Mouse (Mus musculus) midbrain, embryonic 14.5 days (tissue): Measurements from ENCODE around the gene Slc24a3. TPM values are rescaled to one million over a fixed set of nuclear protein-coding genes. Genes with fewer than 3 reads are reported as not detected.

ENCODE experiments used
- ATAC-seq: fragments of 200-750 bp; cut with Nextera tagmentation; 2 replicates; pipeline ENCODE4 v1.8.0; 2017; ENCODE audit warnings: moderate number of reproducible peaks, moderate library complexity; ENCODE audit not compliant: low FRiP score, low TSS enrichment
- DNase-seq: peaks from one replicate; pipeline ENCODE4 v3.0.0-alpha.2; 2015
- H3K27ac ChIP-seq: fragments of 300-500 bp; sonication (generic); replicated peaks from 2 replicates; pipeline ENCODE4 v1.5.1; 2014; ENCODE audit warnings: mild to moderate bottlenecking, low read depth, low read length, moderate library complexity
- H3K27me3 ChIP-seq: fragments of 300-500 bp; sonication (generic); 2 replicates; pipeline ENCODE4 v1.6.1; 2014; ENCODE audit warnings: low read length, control low read depth, mixed read lengths; ENCODE audit not compliant: control insufficient read depth, insufficient read depth
- H3K36me3 ChIP-seq: fragments of 300-500 bp; sonication (generic); 2 replicates; pipeline ENCODE4 v1.6.1; 2014; ENCODE audit warnings: low read length, control low read depth; ENCODE audit not compliant: control insufficient read depth, insufficient read depth
- H3K4me1 ChIP-seq: fragments of 300-500 bp; sonication (generic); 2 replicates; pipeline ENCODE4 v1.6.1; 2014; ENCODE audit warnings: mild to moderate bottlenecking, antibody characterized with exemption, low read length, control low read depth; ENCODE audit not compliant: control insufficient read depth, insufficient read depth
- H3K4me2 ChIP-seq: fragments of 300-500 bp; sonication (generic); 2 replicates; pipeline ENCODE4 v1.6.1; 2014; ENCODE audit warnings: mild to moderate bottlenecking, low read length, moderate library complexity
- H3K4me3 ChIP-seq: fragments of 300-500 bp; sonication (generic); replicated peaks from 2 replicates; pipeline ENCODE4 v1.5.1; 2014; ENCODE audit warnings: low read depth, low read length
- H3K9ac ChIP-seq: fragments of 300-500 bp; sonication (generic); replicated peaks from 2 replicates; pipeline ENCODE4 v1.6.1; 2014; ENCODE audit warnings: mild to moderate bottlenecking, low read length, moderate library complexity
- H3K9me3 ChIP-seq: fragments of 300-500 bp; sonication (generic); 2 replicates; pipeline ENCODE4 v1.6.1; 2016; ENCODE audit warnings: low read length, control low read depth, mixed read lengths; ENCODE audit not compliant: control insufficient read depth
- WGBS: fragments of 180-500 bp; shearing (Covaris S2); extraction: QIAGEN DNeasy Blood & Tissue Kit; methylation state at CpG from one replicate; pipeline ENCODE4 v1.1.7; 2014; 5-methylcytosine and 5-hydroxymethylcytosine counted together
- polyA plus RNA-seq: library from polyadenylated mRNA; unstranded; fragments of >200 nt; fragmentation: Nextera tagmentation; extraction: Ambion mirVana; gene quantifications from 2 replicates; pipeline ENCODE4 v1.2.1, GENCODE M21; 2014

The Slc24a3 gene
- polyA plus RNA-seq, result 13.1 and 14.4 TPM in 2 replicates

DNA sequence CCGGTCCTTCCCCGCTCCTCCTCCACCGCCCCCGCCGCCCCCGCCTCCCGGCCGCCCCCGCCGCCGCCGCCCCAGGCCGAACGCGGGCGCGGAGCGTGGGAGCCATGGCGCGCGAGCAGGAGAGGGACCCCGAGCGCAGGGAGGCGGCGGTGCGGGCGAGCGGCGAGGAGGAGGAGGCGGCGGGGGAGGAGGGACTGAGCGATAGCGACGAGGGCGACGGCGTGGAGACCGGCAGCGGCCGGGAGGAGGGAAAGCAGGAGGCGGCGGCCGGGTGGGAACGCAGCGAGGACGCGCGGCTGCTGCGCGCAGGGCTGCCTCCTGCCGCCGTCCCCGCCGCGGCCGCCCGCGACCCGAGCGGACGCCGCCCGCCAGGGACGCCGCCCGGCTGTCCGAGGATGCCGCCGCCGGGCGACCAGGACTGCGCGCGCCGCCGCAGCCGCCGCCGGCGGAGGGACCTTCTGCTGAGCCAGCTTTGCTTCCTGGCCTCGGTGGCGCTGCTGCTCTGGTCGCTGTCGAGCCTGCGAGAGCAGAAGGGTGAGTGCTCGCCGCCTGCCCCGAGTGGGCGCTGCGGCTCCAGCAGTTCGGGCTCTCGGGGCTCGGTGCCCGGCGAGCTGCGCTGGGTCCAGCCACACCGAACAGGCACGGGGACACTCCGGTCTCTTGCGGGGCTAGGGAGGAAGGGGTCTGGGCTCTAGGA, at the start of gene Slc24a3:
TSS of gene Slc24a3 (plus strand) at position 91 of the 697 bp plus-strand sequence.
- Histone ChIP-seq H3K4me2 (peak within 1 kb of the TSS; percentile 87), H3K4me3 (peak within 1 kb of the TSS; percentile 69), H3K27me3 (no peaks in the 10 kb centered on the region), H3K36me3 (no peaks in the 10 kb centered on the region), H3K9ac (peak within 1 kb of the TSS; percentile 85), H3K27ac (peak within 1 kb of the TSS; percentile 94), H3K9me3 (no peaks in the 10 kb centered on the region), H3K4me1 (peaks cover 12% of the 10 kb centered on the region)
- WGBS, result under 1% methylated on average over 92 of the region's 100 CpGs
- DNase-seq, result peak; percentile 89
- peak; percentile 87 for ATAC-seq

DNA sequence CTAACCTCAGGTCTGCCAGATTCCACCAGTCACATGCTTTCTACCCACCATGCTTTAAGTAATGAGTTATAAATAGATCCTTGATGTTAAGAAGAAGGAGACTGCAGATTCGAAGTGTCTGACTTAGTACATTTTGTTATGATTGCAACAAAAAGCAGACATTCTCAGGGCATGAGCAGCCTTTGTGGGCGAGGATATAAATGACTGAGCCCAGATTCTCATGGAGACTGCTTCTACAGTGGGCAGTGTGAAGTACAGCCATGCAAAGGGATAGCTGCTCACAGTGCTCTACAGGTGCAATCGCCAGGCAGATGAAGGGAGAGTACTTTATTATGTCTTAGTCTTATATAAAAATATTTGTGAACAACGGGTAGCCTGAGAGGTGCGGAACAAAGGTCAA, 49.8 kb upstream of the Slc24a3 start:
- 91% methylated on average over 5 of the region's 5 CpGs for WGBS
- Histone ChIP-seq H3K4me1 (no peaks in the 10 kb centered on the region), H3K27ac (no peak overlapping the region), H3K27me3 (no peaks in the 10 kb centered on the region), H3K4me3 (no peak overlapping the region), H3K9ac (no peak overlapping the region), H3K36me3 (no peaks in the 10 kb centered on the region), H3K9me3 (no peaks in the 10 kb centered on the region), H3K4me2 (no peak overlapping the region)
- DNase-seq (no peak), ATAC-seq (no peak)

DNA sequence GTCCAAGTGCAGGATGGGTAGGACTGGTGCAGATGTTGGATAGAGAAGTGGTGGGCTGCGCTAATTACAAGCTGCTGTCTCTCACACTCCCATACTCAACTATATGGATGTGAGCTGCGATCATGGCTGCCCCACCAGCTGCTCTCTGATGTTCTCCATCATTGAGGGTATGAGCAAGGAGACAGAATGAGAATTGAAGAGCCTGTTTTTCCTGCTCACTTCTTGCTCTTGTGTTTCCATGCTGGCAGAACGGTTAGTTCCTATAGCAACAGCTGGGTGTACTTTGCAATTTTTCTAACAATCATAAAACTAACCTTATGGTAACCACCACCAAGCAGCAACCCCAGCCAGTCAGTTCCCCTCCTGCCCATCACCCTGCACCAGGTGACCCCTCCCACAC, 39.8 kb upstream of the Slc24a3 start:
- Histone ChIP-seq H3K4me1 (no peaks in the 10 kb centered on the region), H3K9ac (no peak overlapping the region), H3K27ac (no peak overlapping the region), H3K4me3 (no peak overlapping the region), H3K27me3 (no peaks in the 10 kb centered on the region), H3K4me2 (no peak overlapping the region), H3K9me3 (no peaks in the 10 kb centered on the region), H3K36me3 (no peaks in the 10 kb centered on the region)
- DNase-seq, result no peak
- 87% methylated on average over 3 of the region's 3 CpGs for WGBS
- no peak for ATAC-seq

DNA sequence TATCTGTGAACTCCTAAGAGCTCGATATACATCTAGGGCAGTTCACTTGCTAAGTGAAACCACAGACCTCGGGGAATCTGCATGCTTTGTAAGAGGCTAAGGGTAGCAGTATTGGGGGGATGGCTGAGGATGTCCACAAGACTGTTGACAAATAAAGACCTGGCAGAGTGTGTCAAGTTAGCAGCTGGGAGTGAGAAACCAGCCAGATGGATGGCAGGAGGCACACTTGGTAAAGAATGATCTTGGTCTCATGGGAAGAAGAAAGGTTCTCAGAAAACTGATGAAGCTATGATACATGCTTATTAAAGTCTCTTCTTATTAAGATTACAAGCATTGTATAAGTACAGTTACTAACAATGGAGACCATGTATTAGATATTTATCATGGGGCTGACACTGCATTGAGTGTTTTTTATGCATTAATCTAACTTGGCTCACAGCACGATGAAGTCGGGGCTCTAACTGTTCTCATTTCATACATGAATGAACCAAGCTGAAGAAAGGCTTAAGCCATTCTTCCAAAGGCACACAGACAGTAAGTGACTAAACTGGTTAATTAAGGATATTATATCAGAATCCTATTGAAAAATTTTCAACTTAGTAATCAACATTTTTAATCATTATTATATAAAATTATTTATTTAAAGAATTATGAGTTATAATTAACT, 30.8 kb upstream of the Slc24a3 start:
- WGBS, result 65% methylated on average over 4 of the region's 4 CpGs
- DNase-seq, result peak; percentile 9
- no peaks in the 10 kb centered on the region for H3K36me3 ChIP-seq
- H3K9me3 ChIP-seq, result no peaks in the 10 kb centered on the region
- no peaks in the 10 kb centered on the region for H3K4me1 ChIP-seq
- no peak overlapping the region for H3K4me2 ChIP-seq
- no peak overlapping the region for H3K27ac ChIP-seq
- H3K27me3 ChIP-seq, result no peaks in the 10 kb centered on the region
- no peak for ATAC-seq
- no peak overlapping the region for H3K9ac ChIP-seq
- no peak overlapping the region for H3K4me3 ChIP-seq

DNA sequence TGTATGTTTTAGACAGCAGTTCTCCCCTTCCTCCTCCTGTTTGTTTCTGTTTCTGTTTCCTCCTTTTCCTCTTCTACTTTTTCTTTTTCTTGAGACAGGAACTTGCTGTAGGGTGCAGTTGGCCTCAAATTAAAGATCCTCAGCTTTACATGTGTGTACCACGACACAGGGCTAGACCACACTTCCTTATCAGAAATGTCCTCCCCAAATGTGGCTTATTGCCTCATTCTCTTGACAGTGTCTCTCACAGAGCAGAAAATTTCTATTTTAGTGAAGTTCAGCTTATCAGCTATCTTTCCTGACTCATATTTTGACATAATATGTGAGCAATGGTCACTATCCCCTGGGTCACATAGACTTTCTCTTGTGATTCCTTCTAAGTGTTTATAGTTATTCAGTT, 17.1 kb upstream of the Slc24a3 start:
- H3K4me1 ChIP-seq, result no peaks in the 10 kb centered on the region
- H3K4me2 ChIP-seq, result no peak overlapping the region
- no peak overlapping the region for H3K9ac ChIP-seq
- ATAC-seq (no peak), DNase-seq (no peak)
- H3K9me3 ChIP-seq, result no peaks in the 10 kb centered on the region
- no peaks in the 10 kb centered on the region for H3K36me3 ChIP-seq
- no peak overlapping the region for H3K4me3 ChIP-seq
- H3K27ac ChIP-seq, result no peak overlapping the region
- WGBS, result 93% methylated on average over 1 of the region's 1 CpGs
- H3K27me3 ChIP-seq, result no peaks in the 10 kb centered on the region

- H3K4me2 ChIP-seq, result no peak overlapping the region
- no peaks in the 10 kb centered on the region for H3K9me3 ChIP-seq
- H3K36me3 ChIP-seq, result no peaks in the 10 kb centered on the region
- no peak overlapping the region for H3K9ac ChIP-seq
- no peak overlapping the region for H3K27ac ChIP-seq
- ATAC-seq (no peak), DNase-seq (no peak)
- no peaks in the 10 kb centered on the region for H3K27me3 ChIP-seq
- 85% methylated on average over 3 of the region's 3 CpGs for WGBS
- no peaks in the 10 kb centered on the region for H3K4me1 ChIP-seq
- H3K4me3 ChIP-seq, result no peak overlapping the region
Measured at GRCm38 (mm10) chr2:145150821-145151220, 16.7 kb upstream of the Slc24a3 start.

GRCm38 (mm10) chr2:145152281-145152680, 15.3 kb upstream of the Slc24a3 start:
- no peaks in the 10 kb centered on the region for H3K9me3 ChIP-seq
- no peak overlapping the region for H3K4me3 ChIP-seq
- H3K4me1 ChIP-seq, result no peaks in the 10 kb centered on the region
- ATAC-seq, result no peak
- H3K36me3 ChIP-seq, result no peaks in the 10 kb centered on the region
- no peak overlapping the region for H3K9ac ChIP-seq
- no peaks in the 10 kb centered on the region for H3K27me3 ChIP-seq
- no peak overlapping the region for H3K27ac ChIP-seq
- 83% methylated on average over 1 of the region's 1 CpGs for WGBS
- DNase-seq, result no peak
- H3K4me2 ChIP-seq, result no peak overlapping the region

DNA sequence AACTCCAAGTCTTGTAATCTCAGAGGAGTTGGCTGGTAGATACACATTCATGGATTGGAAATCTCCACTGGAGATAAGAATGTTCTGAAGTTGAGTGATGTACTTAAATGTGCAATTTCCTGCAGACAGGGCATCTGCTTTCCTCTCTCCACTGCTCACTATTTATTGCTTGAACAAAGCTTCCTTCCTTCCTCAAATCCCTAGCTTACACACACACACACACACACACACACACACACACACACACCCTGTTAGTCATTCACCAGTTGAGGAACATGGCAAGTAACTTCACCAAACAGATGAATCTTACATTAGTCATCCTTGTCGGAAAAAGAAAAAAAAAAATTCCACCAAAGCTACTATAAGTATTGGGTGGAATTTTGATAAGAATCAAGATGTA, 8.6 kb upstream of the Slc24a3 start:
- Histone ChIP-seq H3K27me3 (no peaks in the 10 kb centered on the region), H3K9ac (no peak overlapping the region), H3K36me3 (no peaks in the 10 kb centered on the region), H3K4me2 (no peak overlapping the region), H3K4me3 (no peak overlapping the region), H3K27ac (no peak overlapping the region), H3K4me1 (no peaks in the 10 kb centered on the region), H3K9me3 (no peaks in the 10 kb centered on the region)
- ATAC-seq (no peak), DNase-seq (no peak)
- 90% methylated on average over 1 of the region's 1 CpGs for WGBS
